Mouse (Mus musculus) neural tube, embryonic 12.5 days (tissue): ENCODE data around the gene Casp7. TPM values are rescaled to one million over a fixed set of nuclear protein-coding genes. Genes with fewer than 3 reads are reported as not detected.

Source experiments
- ATAC-seq: fragments of 200-750 bp; cut with Nextera tagmentation; 2 replicates; pipeline ENCODE4 v1.8.0; 2017; ENCODE audit warnings: low read depth, mild to moderate bottlenecking, moderate TSS enrichment, moderate library complexity; ENCODE audit not compliant: low FRiP score
- H3K27ac ChIP-seq: fragments of 300-500 bp; sonication (generic); 2 replicates; pipeline ENCODE4 v1.5.1; 2016
- H3K27me3 ChIP-seq: fragments of 300-500 bp; sonication (generic); replicated peaks from 2 replicates; pipeline ENCODE4 v1.6.1; 2016; ENCODE audit warnings: mild to moderate bottlenecking
- H3K36me3 ChIP-seq: fragments of 300-500 bp; sonication (generic); 2 replicates; pipeline ENCODE4 v1.6.1; 2016; ENCODE audit warnings: mild to moderate bottlenecking
- H3K4me1 ChIP-seq: fragments of 300-500 bp; sonication (generic); 2 replicates; pipeline ENCODE4 v1.6.1; 2016
- H3K4me2 ChIP-seq: fragments of 300-500 bp; sonication (generic); replicated peaks from 2 replicates; pipeline ENCODE4 v1.6.1; 2016; ENCODE audit warnings: mild to moderate bottlenecking
- H3K4me3 ChIP-seq: fragments of 300-500 bp; sonication (generic); 2 replicates; pipeline ENCODE4 v1.5.1; 2016
- H3K9ac ChIP-seq: fragments of 300-500 bp; sonication (generic); 2 replicates; pipeline ENCODE4 v1.6.1; 2016; ENCODE audit warnings: mild to moderate bottlenecking
- H3K9me3 ChIP-seq: fragments of 300-500 bp; sonication (generic); 2 replicates; pipeline ENCODE4 v1.6.1; 2016; ENCODE audit warnings: mild to moderate bottlenecking
- WGBS: fragments of 180-500 bp; shearing (Covaris S2); methylation state at CpG from one replicate; pipeline ENCODE4 v1.1.7; 2016; 5-methylcytosine and 5-hydroxymethylcytosine counted together
- polyA plus RNA-seq: library from polyadenylated mRNA; unstranded; fragments of >200 nt; fragmentation: Nextera tagmentation; extraction: Ambion mirVana; gene quantifications from 2 replicates; pipeline ENCODE4 v1.2.1, GENCODE M21; 2016

The Casp7 gene
- polyA plus RNA-seq, 1 experiment from 2014 or later, result 16.4 TPM

DNA sequence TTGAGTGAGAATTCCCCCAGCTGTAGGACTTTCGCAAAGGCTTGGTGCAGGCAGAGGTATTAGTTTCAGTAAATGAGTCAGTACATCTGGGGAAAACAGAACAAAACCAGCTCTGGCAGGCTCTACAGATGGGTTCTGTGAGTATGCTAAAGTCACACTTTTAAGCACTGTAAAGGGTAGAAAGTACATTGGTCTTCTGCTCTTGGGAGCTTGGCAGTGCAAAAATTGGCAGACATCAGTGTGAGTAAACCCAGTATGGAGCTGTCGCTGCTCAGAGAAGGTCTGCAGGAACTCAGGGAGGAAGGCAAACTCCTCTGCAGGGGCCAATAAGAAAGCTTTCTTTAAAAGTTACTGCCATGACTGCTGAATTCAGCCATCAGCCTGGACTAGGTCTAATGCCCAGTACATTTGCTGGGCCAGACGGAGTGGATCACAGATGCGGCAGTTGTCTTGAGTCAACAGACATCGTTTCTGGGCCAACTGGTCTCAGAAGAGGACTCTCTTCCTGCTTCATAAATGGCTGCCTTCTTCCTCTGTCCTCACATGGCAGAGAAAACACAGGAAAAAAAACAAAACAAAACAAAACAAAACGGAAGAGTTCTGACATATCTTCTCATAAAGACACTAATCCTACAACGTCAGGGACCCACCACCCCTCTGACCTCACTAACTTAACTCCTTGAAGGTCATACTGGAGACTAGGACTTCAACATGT, 41.6 kb downstream of the Casp7 start:
- H3K36me3 ChIP-seq, result 0 out of 2 replicates have a peak, but pooled peaks cover 3% of the 10 kb centered on the region
- no peak overlapping the region for H3K9ac ChIP-seq
- H3K27me3 ChIP-seq, result no peaks in the 10 kb centered on the region
- no peak overlapping the region for H3K27ac ChIP-seq
- ATAC-seq, result no peak
- 88% methylated on average over 7 of the region's 7 CpGs for WGBS
- no peaks in the 10 kb centered on the region for H3K9me3 ChIP-seq
- peaks cover 10% of the 10 kb centered on the region; the same call in 1 of the 2 replicates for H3K4me1 ChIP-seq
- H3K4me3 ChIP-seq, result no peak overlapping the region
- H3K4me2 ChIP-seq, result no peak overlapping the region

DNA sequence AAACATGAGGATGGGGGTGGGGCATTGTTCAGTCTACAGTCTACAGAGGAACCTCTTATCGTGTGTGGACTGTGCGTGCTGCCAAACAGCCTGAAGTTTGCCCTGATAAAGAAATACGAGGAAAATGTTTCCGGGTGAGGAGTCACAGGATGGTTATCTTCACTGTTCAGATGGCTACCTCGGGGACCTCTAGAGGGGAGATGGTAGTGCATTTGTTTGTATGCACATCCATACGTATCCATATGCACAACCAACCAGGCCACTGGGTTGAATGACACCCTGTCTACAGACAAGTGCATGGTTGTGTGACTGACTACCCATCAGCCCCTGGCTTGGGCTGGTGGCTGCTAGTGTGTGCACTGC, 42.1 kb downstream of the Casp7 start:
- Histone ChIP-seq H3K27me3 (no peaks in the 10 kb centered on the region), H3K4me2 (no peak overlapping the region), H3K4me1 (peaks cover 10% of the 10 kb centered on the region; the same call in 1 of the 2 replicates), H3K4me3 (no peak overlapping the region), H3K27ac (no peak overlapping the region), H3K36me3 (0 out of 2 replicates have a peak, but pooled peaks cover 3% of the 10 kb centered on the region), H3K9ac (no peak overlapping the region), H3K9me3 (no peaks in the 10 kb centered on the region)
- ATAC-seq, result no peak
- WGBS, result 91% methylated on average over 6 of the region's 6 CpGs

DNA sequence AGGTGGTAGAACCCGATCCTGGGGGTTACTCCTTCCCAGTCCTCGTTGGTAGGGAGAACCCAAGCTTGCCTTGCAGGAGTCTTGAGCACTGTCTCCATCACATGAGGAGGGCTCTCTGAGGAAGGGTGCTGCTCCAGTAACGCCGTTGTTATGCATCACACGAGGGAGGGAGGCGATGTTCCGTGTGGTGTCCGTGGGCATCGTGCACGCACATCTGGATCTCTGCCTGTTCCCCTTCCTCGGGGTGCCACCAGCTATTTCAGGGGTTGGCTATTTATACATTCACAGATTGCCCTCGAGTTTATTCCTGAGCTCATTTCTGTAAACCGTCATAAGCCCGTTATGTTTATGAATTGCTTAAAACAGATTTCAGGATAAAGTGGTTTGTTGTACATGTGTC, 46.5 kb downstream of the Casp7 start:
- no peak overlapping the region for H3K4me3 ChIP-seq
- ATAC-seq, result no peak
- H3K27ac ChIP-seq, result no peak overlapping the region
- no peak overlapping the region for H3K4me2 ChIP-seq
- H3K9ac ChIP-seq, result no peak overlapping the region
- no peaks in the 10 kb centered on the region for H3K4me1 ChIP-seq
- WGBS, result 86% methylated on average over 14 of the region's 14 CpGs
- H3K9me3 ChIP-seq, result no peaks in the 10 kb centered on the region
- H3K27me3 ChIP-seq, result no peaks in the 10 kb centered on the region
- H3K36me3 ChIP-seq, result no peaks in the 10 kb centered on the region

DNA sequence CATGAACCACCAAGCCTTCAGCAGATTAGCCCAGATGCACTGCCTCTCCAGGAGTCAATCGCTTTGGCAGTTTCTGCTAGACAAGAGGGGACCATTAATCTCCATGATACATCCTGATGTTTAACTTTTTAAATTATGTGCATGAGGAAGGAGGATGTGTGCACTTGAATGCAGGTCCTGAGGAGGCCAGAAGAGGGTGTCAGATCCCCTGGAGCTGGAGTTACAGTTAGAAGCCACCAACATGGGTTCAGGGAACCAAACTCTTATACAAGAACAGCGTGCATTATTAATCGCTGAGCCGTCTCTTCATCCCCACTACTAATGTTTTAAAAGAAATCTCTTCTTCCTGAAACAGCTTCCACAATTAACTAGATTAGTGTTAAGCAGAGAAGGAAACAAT, 51.9 kb downstream of the Casp7 start:
- Histone ChIP-seq H3K4me1 (no peaks in the 10 kb centered on the region), H3K36me3 (no peaks in the 10 kb centered on the region), H3K9me3 (no peaks in the 10 kb centered on the region), H3K27ac (no peak overlapping the region), H3K27me3 (no peaks in the 10 kb centered on the region), H3K4me3 (no peak overlapping the region), H3K4me2 (no peak overlapping the region), H3K9ac (no peak overlapping the region)
- WGBS, result 97% methylated on average over 4 of the region's 4 CpGs
- no peak for ATAC-seq

DNA sequence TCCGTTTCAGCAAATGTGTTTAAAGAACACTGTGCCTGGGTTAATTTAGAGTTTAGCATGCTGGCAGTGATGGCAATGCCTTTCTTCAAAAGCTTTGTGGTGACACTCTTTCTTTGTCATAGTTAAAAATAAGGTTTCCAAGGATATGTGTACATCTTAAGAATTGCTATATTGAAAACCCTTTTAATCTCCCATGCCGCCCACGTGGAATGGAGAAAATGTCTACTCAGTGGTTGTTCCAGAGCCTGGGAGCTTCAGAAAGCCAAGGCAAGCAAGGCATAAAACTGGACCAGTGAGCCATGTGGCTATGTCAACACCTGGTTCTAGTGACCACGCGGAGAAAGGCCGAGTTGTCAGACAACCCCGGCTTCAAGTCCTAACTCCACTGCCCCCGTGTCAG, 52.6 kb downstream of the Casp7 start:
- H3K4me2 ChIP-seq, result no peak overlapping the region
- no peaks in the 10 kb centered on the region for H3K27me3 ChIP-seq
- H3K27ac ChIP-seq, result no peak overlapping the region
- H3K36me3 ChIP-seq, result no peaks in the 10 kb centered on the region
- H3K4me3 ChIP-seq, result no peak overlapping the region
- WGBS, result 93% methylated on average over 8 of the region's 8 CpGs
- ATAC-seq, result no peak
- no peaks in the 10 kb centered on the region for H3K9me3 ChIP-seq
- no peaks in the 10 kb centered on the region for H3K4me1 ChIP-seq
- H3K9ac ChIP-seq, result no peak overlapping the region

DNA sequence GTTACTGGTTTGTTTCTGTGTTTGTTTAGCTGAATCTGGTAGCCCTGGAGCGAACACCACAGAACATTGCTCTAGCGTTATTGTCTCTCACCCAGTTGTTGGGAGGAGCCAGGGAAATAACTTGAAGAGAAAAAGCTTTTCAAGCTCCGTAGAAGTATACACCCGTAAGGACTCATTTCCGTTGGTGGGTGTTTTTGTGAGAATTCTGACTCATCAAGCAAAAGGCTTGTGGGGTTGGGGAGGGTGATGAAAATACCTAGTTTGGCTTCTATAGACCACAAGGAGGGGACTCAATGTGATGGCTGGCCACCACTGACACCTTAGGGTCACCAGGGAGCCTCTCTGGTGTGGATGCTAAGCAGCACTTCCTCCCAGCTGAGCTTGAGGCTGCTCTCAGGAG, 54.0 kb downstream of the Casp7 start:
- no peak for ATAC-seq
- Histone ChIP-seq H3K27me3 (no peaks in the 10 kb centered on the region), H3K27ac (no peak overlapping the region), H3K9ac (no peak overlapping the region), H3K36me3 (no peaks in the 10 kb centered on the region), H3K4me3 (no peak overlapping the region), H3K4me2 (no peak overlapping the region), H3K4me1 (no peaks in the 10 kb centered on the region), H3K9me3 (no peaks in the 10 kb centered on the region)
- WGBS, result 84% methylated on average over 5 of the region's 5 CpGs

DNA sequence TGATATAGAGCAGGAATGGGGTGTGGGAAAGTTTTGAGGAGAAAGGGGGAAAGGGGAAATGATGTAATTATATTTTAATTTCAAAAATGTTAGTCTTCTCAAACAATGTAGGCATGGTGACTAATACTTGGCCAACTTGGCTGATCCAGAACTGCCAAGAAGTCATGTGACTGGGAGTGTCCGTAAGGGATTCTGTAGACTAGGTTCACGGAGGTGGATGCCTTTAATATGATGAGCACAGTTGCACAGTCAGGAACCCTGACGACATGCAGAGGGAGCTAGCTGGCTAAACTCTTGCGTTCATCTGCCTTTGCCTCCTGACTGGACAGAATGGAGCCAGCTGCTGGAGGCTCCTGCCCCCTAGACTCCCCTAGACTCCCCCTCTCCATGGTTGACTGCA, 54.9 kb downstream of the Casp7 start:
- H3K4me2 ChIP-seq, result no peak overlapping the region
- 89% methylated on average over 4 of the region's 4 CpGs for WGBS
- no peaks in the 10 kb centered on the region for H3K27me3 ChIP-seq
- no peaks in the 10 kb centered on the region for H3K9me3 ChIP-seq
- H3K36me3 ChIP-seq, result no peaks in the 10 kb centered on the region
- H3K4me3 ChIP-seq, result no peak overlapping the region
- no peaks in the 10 kb centered on the region for H3K4me1 ChIP-seq
- H3K9ac ChIP-seq, result no peak overlapping the region
- no peak overlapping the region for H3K27ac ChIP-seq
- no peak for ATAC-seq

DNA sequence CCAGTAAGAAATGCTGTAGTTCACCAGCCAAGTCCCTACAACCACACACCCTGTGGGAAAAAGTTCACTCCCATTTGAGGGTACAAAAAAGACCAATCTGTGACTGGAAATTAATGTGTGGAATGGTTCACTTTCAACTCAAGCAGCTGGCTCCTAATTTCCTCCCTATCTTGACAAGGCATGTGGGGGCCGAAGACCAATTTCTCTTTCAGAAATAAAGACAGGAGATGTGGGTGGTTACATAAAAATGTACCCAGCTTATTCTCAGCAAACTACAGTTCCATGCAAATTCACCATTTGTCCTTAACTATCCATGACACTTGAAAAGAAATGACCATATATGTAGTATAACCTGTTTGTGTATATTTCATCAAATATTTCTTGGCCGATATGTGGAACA, 55.5 kb downstream of the Casp7 start:
- no peaks in the 10 kb centered on the region for H3K9me3 ChIP-seq
- H3K36me3 ChIP-seq, result no peaks in the 10 kb centered on the region
- H3K4me2 ChIP-seq, result no peak overlapping the region

DNA sequence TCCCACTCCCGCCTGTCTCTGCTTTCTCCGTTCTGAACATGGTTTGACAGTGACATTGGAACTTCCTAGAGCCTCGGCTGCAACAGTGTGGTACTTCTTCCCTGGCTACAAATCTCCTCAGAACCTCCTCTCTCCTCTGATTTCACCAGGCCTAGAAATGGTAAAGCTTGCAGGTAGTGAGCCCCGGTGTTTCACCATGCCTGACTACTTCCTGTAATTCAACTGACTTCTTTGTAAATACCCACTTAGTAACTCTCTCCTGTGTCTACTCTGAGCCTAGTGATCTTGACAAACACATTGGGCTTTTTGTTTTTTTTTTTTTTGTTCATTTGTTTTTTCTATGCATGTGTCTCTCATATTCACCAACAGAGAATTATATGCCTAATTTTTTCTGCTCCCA, 57.9 kb downstream of the Casp7 start:
- Histone ChIP-seq H3K9ac (no peak overlapping the region), H3K27me3 (no peaks in the 10 kb centered on the region), H3K4me3 (no peak overlapping the region), H3K27ac (no peak overlapping the region), H3K36me3 (no peaks in the 10 kb centered on the region), H3K4me2 (no peak overlapping the region), H3K4me1 (no peaks in the 10 kb centered on the region), H3K9me3 (no peaks in the 10 kb centered on the region)
- WGBS, result 80% methylated on average over 4 of the region's 4 CpGs
- ATAC-seq, result no peak

More for the DNA sequence above, 55.5 kb downstream of the Casp7 start:
- no peak overlapping the region for H3K27ac ChIP-seq
- H3K4me3 ChIP-seq, result no peak overlapping the region
- no peak for ATAC-seq
- no peak overlapping the region for H3K9ac ChIP-seq
- H3K4me1 ChIP-seq, result no peaks in the 10 kb centered on the region
- 94% methylated on average over 2 of the region's 2 CpGs for WGBS
- H3K27me3 ChIP-seq, result no peaks in the 10 kb centered on the region

DNA sequence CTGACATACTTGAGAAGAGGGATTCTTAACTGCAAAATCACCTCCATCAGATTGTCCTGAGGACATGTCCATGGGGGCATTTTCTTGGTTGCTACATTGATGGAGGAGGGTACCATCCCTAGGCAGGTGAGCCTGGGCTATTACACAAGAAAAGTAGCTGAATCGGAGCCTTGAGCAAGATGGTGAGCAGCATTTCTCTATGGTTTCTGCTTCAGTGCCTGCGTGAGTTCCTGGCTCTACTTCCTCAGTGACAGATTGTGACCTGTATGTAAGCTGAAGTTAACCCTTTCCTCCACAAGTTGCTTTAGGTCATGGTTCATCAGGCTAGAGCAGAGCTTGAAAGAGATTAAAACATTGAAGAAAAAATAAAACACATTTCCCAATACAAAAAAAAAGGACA, 58.4 kb downstream of the Casp7 start:
- no peaks in the 10 kb centered on the region for H3K36me3 ChIP-seq
- no peak overlapping the region for H3K9ac ChIP-seq
- 54% methylated on average over 2 of the region's 2 CpGs for WGBS
- ATAC-seq, result no peak
- H3K4me2 ChIP-seq, result no peak overlapping the region
- H3K4me1 ChIP-seq, result no peaks in the 10 kb centered on the region
- no peaks in the 10 kb centered on the region for H3K27me3 ChIP-seq
- H3K27ac ChIP-seq, result no peak overlapping the region
- no peak overlapping the region for H3K4me3 ChIP-seq
- no peaks in the 10 kb centered on the region for H3K9me3 ChIP-seq

DNA sequence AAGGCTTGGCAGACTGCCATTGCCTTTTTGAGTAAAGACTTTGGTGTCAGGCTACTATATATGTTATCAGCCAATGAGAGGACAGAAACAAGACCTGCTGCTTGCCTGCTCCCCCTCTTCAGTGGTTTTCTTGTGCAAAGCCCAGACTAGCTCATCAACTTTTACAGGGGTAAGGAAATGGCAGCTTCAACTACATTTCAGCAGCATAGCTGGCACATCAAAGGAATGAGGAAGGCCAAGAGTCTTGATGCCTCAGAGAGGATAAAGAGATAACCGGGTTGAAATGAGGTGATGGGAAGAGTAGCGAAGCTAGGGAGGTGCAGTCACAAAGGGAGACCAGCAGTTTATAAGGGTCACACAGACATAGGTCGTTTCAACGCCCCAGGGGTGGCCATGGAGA, 60.6 kb downstream of the Casp7 start:
- Histone ChIP-seq H3K4me2 (no peak overlapping the region), H3K36me3 (no peaks in the 10 kb centered on the region), H3K27ac (no peak overlapping the region), H3K9ac (no peak overlapping the region), H3K27me3 (no peaks in the 10 kb centered on the region), H3K9me3 (no peaks in the 10 kb centered on the region), H3K4me3 (no peak overlapping the region), H3K4me1 (no peaks in the 10 kb centered on the region)
- no peak for ATAC-seq
- WGBS, result 72% methylated on average over 4 of the region's 4 CpGs

DNA sequence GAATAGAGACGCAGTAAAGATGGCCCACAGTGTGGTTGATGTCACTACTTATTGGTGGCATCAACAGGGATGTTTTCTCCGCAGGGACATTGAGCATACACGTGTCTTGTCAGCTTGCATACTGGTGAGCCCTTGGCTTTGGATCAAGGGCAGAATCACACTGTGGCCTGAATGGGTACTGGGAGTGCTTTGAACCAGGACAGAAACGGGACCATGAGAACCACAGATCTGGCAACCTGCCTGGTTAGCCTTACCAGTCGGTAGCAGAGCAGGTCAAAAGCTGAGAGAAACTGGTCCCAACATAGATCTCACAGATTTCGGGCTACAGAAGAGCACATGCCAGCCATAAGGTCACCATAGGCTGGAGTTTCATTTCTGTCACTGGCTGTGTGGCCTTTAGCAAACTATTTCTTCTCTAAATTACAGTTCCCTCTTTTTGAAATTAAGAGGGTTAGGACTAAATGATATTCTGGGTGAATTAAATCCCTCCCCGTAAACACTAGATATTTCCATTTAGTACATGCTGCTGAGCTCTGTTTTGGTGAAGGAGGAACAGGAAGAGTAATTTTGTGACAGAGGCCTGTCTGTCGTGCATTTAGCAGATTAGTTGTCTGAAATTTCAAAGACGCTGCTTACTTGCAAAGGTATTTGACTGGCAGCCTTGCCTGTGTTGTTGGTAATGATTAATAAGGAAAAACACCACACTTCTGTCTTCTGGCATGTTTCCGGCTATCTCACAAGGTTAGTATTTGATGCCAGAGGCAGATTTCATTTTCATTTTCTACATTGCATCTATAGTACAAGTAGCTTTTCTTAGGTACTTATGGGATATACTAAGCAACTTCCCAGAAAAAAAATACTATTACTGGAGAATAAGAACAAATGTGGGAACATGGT, 62.5 kb downstream of the Casp7 start:
- H3K4me3 ChIP-seq, result no peak overlapping the region

More for the DNA sequence above, 62.5 kb downstream of the Casp7 start:
- H3K4me2 ChIP-seq, result no peak overlapping the region
- WGBS, result 89% methylated on average over 10 of the region's 10 CpGs
- H3K36me3 ChIP-seq, result no peaks in the 10 kb centered on the region
- no peak overlapping the region for H3K9ac ChIP-seq
- H3K9me3 ChIP-seq, result no peaks in the 10 kb centered on the region
- ATAC-seq, result no peak
- H3K27ac ChIP-seq, result no peak overlapping the region
- H3K27me3 ChIP-seq, result no peaks in the 10 kb centered on the region
- H3K4me1 ChIP-seq, result no peaks in the 10 kb centered on the region
